Mouse (Mus musculus): ENCODE data around the gene Sdk2. TPM values are rescaled to one million over a fixed set of nuclear protein-coding genes. Genes with fewer than 3 reads are reported as not detected.
A peak's percentile ranks its signal among the peaks of the same experiment; 100 is the strongest.

The Sdk2 gene
- polyA plus RNA-seq, 1 experiment from 2014 or later = 7.1 TPM

DNA sequence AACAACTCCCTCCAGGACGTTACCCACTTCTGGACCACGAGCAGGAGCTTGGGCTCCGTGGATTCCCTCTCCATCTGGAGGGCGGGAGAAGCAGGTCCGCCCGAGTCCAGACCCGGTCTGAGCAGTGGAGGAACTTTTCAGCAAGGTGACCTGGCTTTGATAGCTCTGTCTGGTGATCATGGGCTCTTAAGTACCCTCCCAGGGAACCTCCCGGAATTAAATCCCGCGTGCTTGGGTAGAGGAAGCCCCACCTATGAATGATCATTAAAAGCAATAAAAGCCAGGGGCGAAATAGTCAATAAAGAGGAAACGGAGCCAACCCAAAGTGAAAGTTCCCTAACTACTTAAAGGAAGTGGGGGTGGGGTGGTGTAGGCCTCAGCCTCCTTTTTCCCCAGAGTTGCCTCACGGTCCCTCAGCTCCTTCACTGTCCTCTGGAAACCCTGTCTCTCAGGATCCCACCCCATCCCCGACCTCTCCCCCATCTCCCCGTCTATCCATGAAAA is 314.6 kb downstream of the Sdk2 start:
- Histone ChIP-seq H3K4me2 (replicated peaks) (peak overlapping the region; percentile 76), H3K27me3 (no peaks in the 10 kb centered on the region), H3K36me3 (peaks cover 15% of the 10 kb centered on the region; the same call in 1 of the 2 replicates), H3K4me1 (peaks cover 47% of the 10 kb centered on the region), H3K9ac (replicated peaks) (peak overlapping the region; percentile 92), H3K27ac (replicated peaks) (peak overlapping the region; percentile 93), H3K9me3 (no peaks in the 10 kb centered on the region), H3K4me3 (peak overlapping the region; percentile 84)
- no peak; the same call in 1 of the 2 replicates for ATAC-seq (ENCODE audit: low FRiP score, low read depth)
- 32% methylated on average over 15 of the region's 15 CpGs for WGBS

GRCm38 (mm10) chr11:113751484-113752084 is 315.3 kb downstream of the Sdk2 start, which contains the start of gene Cdc42ep4:
Gene Cdc42ep4, minus strand, starts transcription at chr11:113751881.
- Histone ChIP-seq H3K9me3 (no peaks in the 10 kb centered on the region), H3K27me3 (no peaks in the 10 kb centered on the region), H3K36me3 (peaks cover 17% of the 10 kb centered on the region; the same call in 1 of the 2 replicates), H3K4me2 (replicated peaks) (peak within 1 kb of the TSS; percentile 76), H3K9ac (replicated peaks) (peak within 1 kb of the TSS; percentile 92), H3K4me1 (peaks cover 48% of the 10 kb centered on the region), H3K27ac (replicated peaks) (peak within 1 kb of the TSS; percentile 93), H3K4me3 (peak within 1 kb of the TSS; percentile 84)
- ATAC-seq (ENCODE audit: low FRiP score, low read depth) = peak; percentile 85
- WGBS = 0% methylated on average over 44 of the region's 44 CpGs

GRCm38 (mm10) chr11:113750571-113751483 is 316.0 kb downstream of the Sdk2 start:
- Histone ChIP-seq H3K27me3 (no peaks in the 10 kb centered on the region), H3K4me1 (peaks cover 51% of the 10 kb centered on the region), H3K4me3 (peak overlapping the region; percentile 84), H3K9me3 (no peaks in the 10 kb centered on the region), H3K4me2 (replicated peaks) (peak overlapping the region; percentile 76), H3K9ac (replicated peaks) (peak overlapping the region; percentile 92), H3K36me3 (peaks cover 22% of the 10 kb centered on the region; the same call in 1 of the 2 replicates), H3K27ac (replicated peaks) (peak overlapping the region; percentile 93)
- under 1% methylated on average over 65 of the region's 67 CpGs for WGBS
- ATAC-seq (ENCODE audit: low FRiP score, low read depth) = peak; percentile 51

GRCm38 (mm10) chr11:113749749-113750351 is 317.0 kb downstream of the Sdk2 start:
- H3K4me1 ChIP-seq = peaks cover 51% of the 10 kb centered on the region

GRCm38 (mm10) chr11:113748797-113749521 is 317.9 kb downstream of the Sdk2 start:
- Histone ChIP-seq H3K4me3 (peak overlapping the region; percentile 84), H3K36me3 (peaks cover 28% of the 10 kb centered on the region), H3K9ac (replicated peaks) (peak overlapping the region; percentile 92), H3K27ac (replicated peaks) (peak overlapping the region; percentile 93), H3K4me2 (replicated peaks) (peak overlapping the region; percentile 76), H3K27me3 (no peaks in the 10 kb centered on the region), H3K4me1 (peaks cover 48% of the 10 kb centered on the region), H3K9me3 (no peaks in the 10 kb centered on the region)
- 8% methylated on average over 21 of the region's 21 CpGs for WGBS
- ATAC-seq (ENCODE audit: low FRiP score, low read depth) = no peak

More at GRCm38 (mm10) chr11:113749749-113750351, 317.0 kb downstream of the Sdk2 start:
- peak overlapping the region; percentile 92 for H3K9ac ChIP-seq (replicated peaks)
- H3K27ac ChIP-seq (replicated peaks) = peak overlapping the region; percentile 93
- H3K4me3 ChIP-seq = peak overlapping the region; percentile 84
- peak overlapping the region; percentile 76 for H3K4me2 ChIP-seq (replicated peaks)
- H3K36me3 ChIP-seq = peaks cover 22% of the 10 kb centered on the region; the same call in 1 of the 2 replicates
- 1% methylated on average over 9 of the region's 9 CpGs for WGBS
- no peaks in the 10 kb centered on the region for H3K27me3 ChIP-seq
- ATAC-seq (ENCODE audit: low FRiP score, low read depth) = peak; percentile 36
- no peaks in the 10 kb centered on the region for H3K9me3 ChIP-seq

- peak overlapping the region; percentile 84; the same call in 1 of the 2 replicates for H3K4me3 ChIP-seq
- peak overlapping the region; percentile 20; the same call in 1 of the 2 replicates for H3K9ac ChIP-seq (replicated peaks)
These were observed 319.0 kb downstream of the Sdk2 start for GRCm38 (mm10) chr11:113747725-113748380.

DNA sequence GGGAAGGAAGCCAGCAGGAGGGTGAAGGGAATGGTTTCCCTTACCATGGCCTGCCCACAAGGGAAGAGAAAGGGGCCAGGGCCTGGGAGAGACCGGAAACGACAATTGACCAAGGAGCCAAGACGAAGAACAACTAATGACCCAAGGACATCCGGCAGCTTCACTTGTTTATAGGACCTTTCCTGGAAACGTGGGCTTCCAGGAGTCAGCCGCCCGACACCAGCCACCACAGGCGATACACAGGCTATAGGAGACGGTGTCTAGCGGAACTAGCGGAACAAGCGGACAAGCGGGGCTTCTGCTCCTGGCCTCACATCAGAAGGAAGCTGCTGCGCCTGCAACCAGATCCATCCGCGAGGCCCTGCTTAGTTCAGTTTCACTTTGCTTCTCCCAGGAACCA is 319.8 kb downstream of the Sdk2 start:
- WGBS = 85% methylated on average over 16 of the region's 16 CpGs
- ATAC-seq (ENCODE audit: low FRiP score, low read depth) = no peak
- Histone ChIP-seq H3K27ac (replicated peaks) (peak overlapping the region; percentile 46; the same call in 1 of the 2 replicates), H3K9ac (replicated peaks) (no peak overlapping the region), H3K4me1 (peaks cover 41% of the 10 kb centered on the region), H3K9me3 (no peaks in the 10 kb centered on the region), H3K36me3 (peaks cover 44% of the 10 kb centered on the region), H3K4me3 (no peak overlapping the region), H3K27me3 (no peaks in the 10 kb centered on the region), H3K4me2 (replicated peaks) (no peak overlapping the region)

More at GRCm38 (mm10) chr11:113747725-113748380, 319.0 kb downstream of the Sdk2 start:
- H3K27ac ChIP-seq (replicated peaks) = 0 out of 2 replicates have a peak overlapping the region, but pooled peaks have one; percentile 46
- peak overlapping the region; percentile 76 for H3K4me2 ChIP-seq (replicated peaks)
- no peaks in the 10 kb centered on the region for H3K9me3 ChIP-seq
- WGBS = 82% methylated on average over 11 of the region's 11 CpGs
- no peaks in the 10 kb centered on the region for H3K27me3 ChIP-seq
- H3K36me3 ChIP-seq = peaks cover 37% of the 10 kb centered on the region
- no peak for ATAC-seq (ENCODE audit: low FRiP score, low read depth)
- H3K4me1 ChIP-seq = peaks cover 45% of the 10 kb centered on the region

DNA sequence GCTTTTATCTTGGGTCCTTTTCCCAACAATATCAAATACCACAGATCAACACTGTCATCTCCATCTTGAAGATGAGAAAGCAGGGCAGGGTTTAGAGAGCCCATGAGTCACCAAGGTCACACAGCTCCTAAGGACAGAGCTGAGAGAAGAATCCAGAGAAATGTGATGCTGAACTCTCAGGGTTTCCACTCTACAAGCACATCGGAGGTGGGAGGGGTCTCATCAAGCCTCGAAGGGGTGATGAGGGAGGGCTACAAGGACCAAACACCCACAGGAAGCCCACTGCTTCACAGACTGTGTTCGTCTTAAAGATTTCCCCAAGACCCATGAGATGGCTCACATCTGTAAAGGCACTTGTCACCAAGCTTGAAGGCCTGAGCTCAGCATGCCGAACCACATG is 320.9 kb downstream of the Sdk2 start:
- no peaks in the 10 kb centered on the region for H3K9me3 ChIP-seq
- no peak overlapping the region for H3K9ac ChIP-seq (replicated peaks)
- no peak overlapping the region for H3K4me3 ChIP-seq
- H3K36me3 ChIP-seq = peaks cover 46% of the 10 kb centered on the region
- peaks cover 38% of the 10 kb centered on the region for H3K4me1 ChIP-seq
- H3K4me2 ChIP-seq (replicated peaks) = no peak overlapping the region
- no peaks in the 10 kb centered on the region for H3K27me3 ChIP-seq
- no peak for ATAC-seq (ENCODE audit: low FRiP score, low read depth)
- 88% methylated on average over 4 of the region's 4 CpGs for WGBS
- no peak overlapping the region for H3K27ac ChIP-seq (replicated peaks)

GRCm38 (mm10) chr11:113742998-113743397 is 323.8 kb downstream of the Sdk2 start:
- WGBS = 93% methylated on average over 1 of the region's 1 CpGs
- ATAC-seq (ENCODE audit: low FRiP score, low read depth) = no peak

DNA sequence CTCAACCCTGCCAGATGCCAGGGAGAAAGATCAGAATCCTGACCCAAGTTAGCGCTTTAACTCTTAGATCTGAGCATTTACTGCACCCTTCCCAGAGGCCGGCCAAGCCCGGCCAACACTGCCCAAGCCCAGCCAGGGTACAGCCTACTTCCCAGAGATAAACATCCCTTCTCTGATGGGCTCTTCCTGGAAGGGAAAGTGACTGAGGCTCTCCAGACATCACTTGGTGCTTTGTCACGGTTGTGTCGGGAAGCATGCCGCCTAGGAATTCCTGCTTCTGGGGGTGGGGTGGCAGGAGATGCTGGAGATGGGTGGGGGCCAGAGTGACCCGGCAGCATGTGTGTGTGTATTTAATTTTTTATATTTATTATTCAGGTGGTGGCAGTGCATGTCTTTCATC is 326.7 kb downstream of the Sdk2 start:
- Histone ChIP-seq H3K9me3 (no peaks in the 10 kb centered on the region), H3K4me2 (replicated peaks) (no peak overlapping the region), H3K4me3 (no peak overlapping the region), H3K9ac (replicated peaks) (no peak overlapping the region), H3K36me3 (peaks cover 34% of the 10 kb centered on the region), H3K27ac (replicated peaks) (no peak overlapping the region), H3K4me1 (peaks cover 38% of the 10 kb centered on the region), H3K27me3 (no peaks in the 10 kb centered on the region)
- WGBS = 89% methylated on average over 7 of the region's 7 CpGs
- no peak for ATAC-seq (ENCODE audit: low FRiP score, low read depth)

More at GRCm38 (mm10) chr11:113742998-113743397, 323.8 kb downstream of the Sdk2 start:
- Histone ChIP-seq H3K9me3 (no peaks in the 10 kb centered on the region), H3K9ac (replicated peaks) (no peak overlapping the region), H3K4me1 (peaks cover 38% of the 10 kb centered on the region), H3K4me2 (replicated peaks) (no peak overlapping the region), H3K27ac (replicated peaks) (no peak overlapping the region), H3K27me3 (no peaks in the 10 kb centered on the region), H3K4me3 (no peak overlapping the region), H3K36me3 (peaks cover 45% of the 10 kb centered on the region)

All from midbrain, embryonic 12.5 days (tissue).